Comparison of ENCODE assay signal across 17 mouse cellular contexts in genomic region chr4:120880731-120881432, GRCm38 (mm10). TPM values are rescaled to one million over a fixed set of nuclear protein-coding genes. Genes with fewer than 3 reads are reported as not detected.
DNase-seq lines count a peak whose midpoint lies in the region; ATAC-seq lines count a peak whose summit lies in the region.
"Had no signal": no experiment of that assay in that cellular context is flagged by ENCODE, and none has a peak within 500 bp of the region (broad histone marks: within the 10 kb centered on the region; RNA-seq: fewer than 3 reads in every experiment).

No protein-coding gene starts in this region.

- intact Hi-C loops in gastrocnemius, postnatal 14 days (cut with DNase I; ENCODE audit: low total_unique reads), result loop anchor here (10.0 kb wide), 1 partner anchor 186 kb away; no protein-coding TSS in a partner anchor

- peak; percentile 63 for DNase-seq in embryonic facial prominence, embryonic 11.5 days (ENCODE audit: low spot score)
- no peak for DNase-seq in embryonic facial prominence, embryonic 10.5 days (ENCODE audit: low spot score)
- peak; percentile 73 for DNase-seq in midbrain, embryonic 11.5 days (ENCODE audit: low spot score, missing footprints)
- DNase-seq in embryonic facial prominence, embryonic 14.5 days (ENCODE audit: low spot score), result peak; percentile 40
- no peak for DNase-seq in heart, postnatal 4 days
- no peak for DNase-seq in layer of hippocampus, adult 8-10 months (ENCODE audit: low spot score in 2 of 2)
- no peak for DNase-seq in gastrocnemius, postnatal 14 days
- DNase-seq: adrenal gland, adult 8-10 months; cerebellum, adult 9-11 months; kidney, adult 8-10 months; liver, postnatal 0 days; spleen, adult 18-20 months had no signal

- no peak overlapping the region for H3K9ac ChIP-seq in embryonic facial prominence, embryonic 11.5 days (replicated peaks; ENCODE audit: low read length)
- H3K9ac ChIP-seq in midbrain, embryonic 11.5 days (ENCODE audit: low read length), result no peak overlapping the region
- no peak overlapping the region for H3K9ac ChIP-seq in midbrain, embryonic 16.5 days (ENCODE audit: low read depth, low read length)
- H3K9ac ChIP-seq in embryonic facial prominence, embryonic 14.5 days (ENCODE audit: low read depth, low read length), result no peak overlapping the region
- H3K9ac ChIP-seq: limb, embryonic 13.5 days; liver, postnatal 0 days; neural tube, embryonic 15.5 days; stomach, embryonic 15.5 days had no signal

- no peak overlapping the region for H3K27ac ChIP-seq in embryonic facial prominence, embryonic 11.5 days (replicated peaks; ENCODE audit: low read depth, low read length)
- no peak overlapping the region for H3K27ac ChIP-seq in embryonic facial prominence, embryonic 10.5 days (replicated peaks)
- H3K27ac ChIP-seq in midbrain, embryonic 11.5 days (ENCODE audit: low read depth, low read length), result no peak overlapping the region
- no peak overlapping the region for H3K27ac ChIP-seq in midbrain, embryonic 16.5 days (ENCODE audit: low read length)
- H3K27ac ChIP-seq in embryonic facial prominence, embryonic 14.5 days (replicated peaks; ENCODE audit: low read depth, low read length), result no peak overlapping the region
- H3K27ac ChIP-seq: limb, embryonic 13.5 days; neural tube, embryonic 15.5 days; stomach, embryonic 15.5 days had no signal

- no peak for ATAC-seq in embryonic facial prominence, embryonic 11.5 days (replicated peaks; ENCODE audit: insufficient number of reproducible peaks, low FRiP score, low TSS enrichment, low read depth)
- no peak for ATAC-seq in midbrain, embryonic 11.5 days (ENCODE audit: low FRiP score)
- no peak for ATAC-seq in midbrain, embryonic 16.5 days
- ATAC-seq in embryonic facial prominence, embryonic 14.5 days (ENCODE audit: low read depth), result no peak
- ATAC-seq: forebrain, embryonic 16.5 days; liver, postnatal 0 days had no signal

- no peaks in the 10 kb centered on the region for H3K9me3 ChIP-seq in embryonic facial prominence, embryonic 11.5 days (replicated peaks; ENCODE audit: control insufficient read depth, low read length)
- no peaks in the 10 kb centered on the region for H3K9me3 ChIP-seq in embryonic facial prominence, embryonic 10.5 days
- H3K9me3 ChIP-seq in midbrain, embryonic 11.5 days (ENCODE audit: control insufficient read depth, low read length), result no peaks in the 10 kb centered on the region
- no peaks in the 10 kb centered on the region for H3K9me3 ChIP-seq in midbrain, embryonic 16.5 days (replicated peaks; ENCODE audit: control insufficient read depth, low read length, poor library complexity, severe bottlenecking)
- no peaks in the 10 kb centered on the region for H3K9me3 ChIP-seq in embryonic facial prominence, embryonic 14.5 days (ENCODE audit: control insufficient read depth, low read length)
- H3K9me3 ChIP-seq: limb, embryonic 13.5 days; neural tube, embryonic 15.5 days; stomach, embryonic 15.5 days had no signal

- 57% methylated on average over 6 of the region's 6 CpGs for WGBS in embryonic facial prominence, embryonic 11.5 days
- WGBS in embryonic facial prominence, embryonic 10.5 days, result 69% methylated on average over 6 of the region's 6 CpGs
- WGBS in midbrain, embryonic 11.5 days, result 53% methylated on average over 6 of the region's 6 CpGs
- whole genome bisulfite sequencing in midbrain, embryonic 16.5 days, result 48% methylated on average over 6 of the region's 6 CpGs
- 57% methylated on average over 6 of the region's 6 CpGs for WGBS in embryonic facial prominence, embryonic 14.5 days

- H3K4me1 ChIP-seq in embryonic facial prominence, embryonic 11.5 days (ENCODE audit: control insufficient read depth, insufficient read depth, low read length), result peaks cover 4% of the 10 kb centered on the region; the same call in 1 of the 2 replicates
- H3K4me1 ChIP-seq in embryonic facial prominence, embryonic 10.5 days, result peaks cover 28% of the 10 kb centered on the region
- peaks cover 24% of the 10 kb centered on the region for H3K4me1 ChIP-seq in midbrain, embryonic 11.5 days (ENCODE audit: control insufficient read depth, insufficient read depth, low read length)
- peaks cover 15% of the 10 kb centered on the region for H3K4me1 ChIP-seq in midbrain, embryonic 16.5 days (ENCODE audit: control insufficient read depth, insufficient read depth, low read length)
- peaks cover 4% of the 10 kb centered on the region; the same call in 1 of the 2 replicates for H3K4me1 ChIP-seq in embryonic facial prominence, embryonic 14.5 days (ENCODE audit: control insufficient read depth, insufficient read depth, low read length)

- H3K36me3 ChIP-seq in embryonic facial prominence, embryonic 11.5 days (replicated peaks; ENCODE audit: control insufficient read depth, insufficient read depth, low read depth, low read length), result no peaks in the 10 kb centered on the region
- no peaks in the 10 kb centered on the region for H3K36me3 ChIP-seq in embryonic facial prominence, embryonic 10.5 days (replicated peaks)
- H3K36me3 ChIP-seq in midbrain, embryonic 11.5 days (ENCODE audit: control insufficient read depth, insufficient read depth, low read length), result no peaks in the 10 kb centered on the region
- no peaks in the 10 kb centered on the region for H3K36me3 ChIP-seq in midbrain, embryonic 16.5 days (ENCODE audit: control insufficient read depth, insufficient read depth, low read length)
- no peaks in the 10 kb centered on the region for H3K36me3 ChIP-seq in embryonic facial prominence, embryonic 14.5 days (ENCODE audit: control insufficient read depth, insufficient read depth, low read length)
- H3K36me3 ChIP-seq: limb, embryonic 13.5 days; neural tube, embryonic 15.5 days; stomach, embryonic 15.5 days had no signal

- no peak overlapping the region for H3K4me2 ChIP-seq in embryonic facial prominence, embryonic 11.5 days (ENCODE audit: low read depth, low read length)
- H3K4me2 ChIP-seq in midbrain, embryonic 11.5 days, result no peak overlapping the region
- H3K4me2 ChIP-seq in midbrain, embryonic 16.5 days (ENCODE audit: low read length), result no peak overlapping the region
- no peak overlapping the region for H3K4me2 ChIP-seq in embryonic facial prominence, embryonic 14.5 days (ENCODE audit: low read depth, low read length)
- H3K4me2 ChIP-seq: limb, embryonic 13.5 days; neural tube, embryonic 15.5 days; stomach, embryonic 15.5 days had no signal

- no peaks in the 10 kb centered on the region for H3K27me3 ChIP-seq in embryonic facial prominence, embryonic 11.5 days (ENCODE audit: control insufficient read depth, insufficient read depth, low read length)
- no peaks in the 10 kb centered on the region for H3K27me3 ChIP-seq in embryonic facial prominence, embryonic 10.5 days (replicated peaks; ENCODE audit: low read depth, poor library complexity, severe bottlenecking)
- H3K27me3 ChIP-seq in midbrain, embryonic 11.5 days (ENCODE audit: control insufficient read depth, insufficient read depth, low read length), result no peaks in the 10 kb centered on the region
- no peaks in the 10 kb centered on the region for H3K27me3 ChIP-seq in midbrain, embryonic 16.5 days (ENCODE audit: control insufficient read depth, insufficient read depth, low read depth, low read length)
- no peaks in the 10 kb centered on the region; the same call in 1 of the 2 replicates for H3K27me3 ChIP-seq in embryonic facial prominence, embryonic 14.5 days (replicated peaks; ENCODE audit: control insufficient read depth, insufficient read depth, low read length)
- H3K27me3 ChIP-seq: limb, embryonic 13.5 days; neural tube, embryonic 15.5 days; stomach, embryonic 15.5 days had no signal

- H3K4me3 ChIP-seq in embryonic facial prominence, embryonic 11.5 days (ENCODE audit: low read depth, low read length), result no peak overlapping the region
- H3K4me3 ChIP-seq in embryonic facial prominence, embryonic 10.5 days, result no peak overlapping the region
- no peak overlapping the region for H3K4me3 ChIP-seq in midbrain, embryonic 11.5 days (ENCODE audit: low read depth, low read length)
- H3K4me3 ChIP-seq in midbrain, embryonic 16.5 days (ENCODE audit: low read depth, low read length), result no peak overlapping the region
- H3K4me3 ChIP-seq in embryonic facial prominence, embryonic 14.5 days (ENCODE audit: low read depth, low read length), result no peak overlapping the region
- H3K4me3 ChIP-seq: limb, embryonic 13.5 days; neural tube, embryonic 15.5 days; stomach, embryonic 15.5 days had no signal

RNA-seq across cellular contexts. Expression of gene Rims3, which starts 26.3 kb away (rescaled TPM):
- 1.8 and 2.4 TPM in 2 replicates for polyA plus RNA-seq in embryonic facial prominence, embryonic 11.5 days (2014; fragmentation: Nextera tagmentation; extraction: Ambion mirVana)
- 1.8 and 2.4 TPM in 2 replicates for polyA plus RNA-seq in embryonic facial prominence, embryonic 10.5 days (2016; fragmentation: Nextera tagmentation; extraction: Ambion mirVana)
- polyA plus RNA-seq in midbrain, embryonic 11.5 days (2014; fragmentation: Nextera tagmentation; extraction: Ambion mirVana), result 3.4 and 3.5 TPM in 2 replicates
- polyA plus RNA-seq in midbrain, embryonic 16.5 days (2015; fragmentation: Nextera tagmentation; extraction: Ambion mirVana), result 30.6 and 35.4 TPM in 2 replicates
- polyA plus RNA-seq in embryonic facial prominence, embryonic 14.5 days (2014; fragmentation: Nextera tagmentation; extraction: Ambion mirVana), result 3.4 and 3.9 TPM in 2 replicates
- total RNA-seq in heart, postnatal 4 days (2021), result under 1 TPM; 0.21 to 0.29 TPM
- 10 to 100 TPM; 32.7 to 43.9 (median 40.0) TPM for total RNA-seq in layer of hippocampus, adult 8-10 months (2022)
- total RNA-seq in gastrocnemius, postnatal 14 days (2021), result under 1 TPM in 1 of 2 experiments, not detected in 1; 0.06 TPM

RNA-seq across cellular contexts. Expression of gene Exo5, which starts 43.9 kb away (rescaled TPM):
- polyA plus RNA-seq in embryonic facial prominence, embryonic 11.5 days (2014; fragmentation: Nextera tagmentation; extraction: Ambion mirVana), result 34.6 and 37.4 TPM in 2 replicates
- 36.0 and 41.5 TPM in 2 replicates for polyA plus RNA-seq in embryonic facial prominence, embryonic 10.5 days (2016; fragmentation: Nextera tagmentation; extraction: Ambion mirVana)
- polyA plus RNA-seq in midbrain, embryonic 11.5 days (2014; fragmentation: Nextera tagmentation; extraction: Ambion mirVana), result 32.0 and 32.3 TPM in 2 replicates
- polyA plus RNA-seq in midbrain, embryonic 16.5 days (2015; fragmentation: Nextera tagmentation; extraction: Ambion mirVana), result 32.2 and 35.7 TPM in 2 replicates
- polyA plus RNA-seq in embryonic facial prominence, embryonic 14.5 days (2014; fragmentation: Nextera tagmentation; extraction: Ambion mirVana), result 16.7 and 22.2 TPM in 2 replicates
- 1 to 10 TPM; 7.8 to 8.5 TPM for total RNA-seq in heart, postnatal 4 days (2021)
- total RNA-seq in layer of hippocampus, adult 8-10 months (2022), result 10 to 100 TPM; 11.9 to 16.2 (median 14.0) TPM
- 1 to 10 TPM; 2.8 to 3.9 TPM for total RNA-seq in gastrocnemius, postnatal 14 days (2021)

RNA-seq across cellular contexts. Expression of gene Nfyc, which starts 49.5 kb away (rescaled TPM):
- 137 and 139 TPM in 2 replicates for polyA plus RNA-seq in embryonic facial prominence, embryonic 11.5 days (2014; fragmentation: Nextera tagmentation; extraction: Ambion mirVana)
- polyA plus RNA-seq in embryonic facial prominence, embryonic 10.5 days (2016; fragmentation: Nextera tagmentation; extraction: Ambion mirVana), result 126 and 128 TPM in 2 replicates
- 117 and 118 TPM in 2 replicates for polyA plus RNA-seq in midbrain, embryonic 11.5 days (2014; fragmentation: Nextera tagmentation; extraction: Ambion mirVana)
- polyA plus RNA-seq in midbrain, embryonic 16.5 days (2015; fragmentation: Nextera tagmentation; extraction: Ambion mirVana), result 74.4 and 75.3 TPM in 2 replicates
- polyA plus RNA-seq in embryonic facial prominence, embryonic 14.5 days (2014; fragmentation: Nextera tagmentation; extraction: Ambion mirVana), result 90.5 and 101 TPM in 2 replicates
- total RNA-seq in heart, postnatal 4 days (2021), result 10 to 100 TPM; 90.3 to 96.0 TPM
- 10 to 100 TPM; 43.8 to 55.5 (median 45.9) TPM for total RNA-seq in layer of hippocampus, adult 8-10 months (2022)
- total RNA-seq in gastrocnemius, postnatal 14 days (2021), result 10 to 100 TPM; 43.7 to 44.3 TPM

Comparison
In these comparisons a context has a peak if more than half of its experiments do, and no peak if none do; other contexts are left out.
1. DNase-seq: peak in embryonic facial prominence, embryonic 11.5 days (single experiment), midbrain, embryonic 11.5 days (single experiment) and embryonic facial prominence, embryonic 14.5 days (single experiment); none in embryonic facial prominence, embryonic 10.5 days (single experiment), heart, postnatal 4 days (single experiment), layer of hippocampus, adult 8-10 months (0 of 2) and gastrocnemius, postnatal 14 days (single experiment).